Mouse (Mus musculus): Measurements from ENCODE around the gene Adgrb3.

Adgrb3 gene

GRCm38 (mm10) chr1:25228381-25229244 is 600.9 kb downstream of the Adgrb3 start:
- peak; percentile 30 for DNase-seq

GRCm38 (mm10) chr1:25227880-25228279 is 601.6 kb downstream of the Adgrb3 start:
- DNase-seq = no peak

- no peak for DNase-seq
These were observed 624.9 kb downstream of the Adgrb3 start for GRCm38 (mm10) chr1:25204636-25205035.

- no peak for DNase-seq
These were observed 630.1 kb downstream of the Adgrb3 start for GRCm38 (mm10) chr1:25199392-25199791.

- no peak for DNase-seq
These were observed 637.5 kb downstream of the Adgrb3 start for GRCm38 (mm10) chr1:25191986-25192385.

GRCm38 (mm10) chr1:25189261-25189660 is 640.2 kb downstream of the Adgrb3 start:
- DNase-seq = no peak

GRCm38 (mm10) chr1:25185909-25186308 is 643.6 kb downstream of the Adgrb3 start:
- DNase-seq = no peak

- DNase-seq = no peak
These were observed 647.6 kb downstream of the Adgrb3 start for GRCm38 (mm10) chr1:25181881-25182280.

- no peak for DNase-seq
These were observed 648.9 kb downstream of the Adgrb3 start for GRCm38 (mm10) chr1:25180615-25181014.

- no peak for DNase-seq
These were observed 649.5 kb downstream of the Adgrb3 start for GRCm38 (mm10) chr1:25179860-25180582.

DNA sequence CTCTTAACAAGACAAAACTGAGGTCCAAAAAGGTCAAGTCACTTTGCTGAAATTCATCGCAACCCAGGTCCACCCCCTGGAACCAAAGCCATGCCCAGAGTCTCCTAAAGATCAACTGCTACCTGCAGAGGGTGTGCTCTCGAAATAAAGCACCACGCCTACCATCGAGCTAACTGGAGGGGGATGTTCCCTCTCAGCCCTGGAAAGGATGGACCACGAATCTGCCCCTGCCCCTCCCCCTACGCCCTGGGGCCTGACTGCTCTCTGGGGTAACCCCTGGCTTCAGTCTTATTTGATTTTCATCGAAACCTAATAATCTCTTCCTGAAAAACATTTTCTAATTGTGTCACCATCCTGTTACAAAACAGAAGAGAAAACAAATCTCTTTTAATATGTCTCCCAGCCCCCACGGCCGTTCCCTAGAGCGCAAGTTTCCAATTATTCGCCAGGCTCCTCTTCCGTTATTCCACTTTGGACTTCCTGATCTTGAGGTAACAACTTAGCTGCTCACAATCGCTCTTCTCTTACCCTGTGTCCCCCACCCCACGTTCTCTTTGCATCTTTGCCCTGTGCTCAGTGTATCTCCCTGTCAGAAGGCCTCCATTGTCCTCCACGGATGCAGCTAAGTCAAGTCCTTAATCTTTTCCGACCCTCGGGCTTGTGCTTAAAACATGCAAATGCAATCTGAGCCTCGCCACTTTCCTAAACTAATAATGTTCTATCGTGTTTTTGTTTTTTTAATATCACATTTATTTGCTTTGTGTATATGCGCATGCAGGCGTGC is 651.0 kb downstream of the Adgrb3 start:
- no peak for DNase-seq

GRCm38 (mm10) chr1:25167120-25167519 is 662.4 kb downstream of the Adgrb3 start:
- no peak for DNase-seq

DNA sequence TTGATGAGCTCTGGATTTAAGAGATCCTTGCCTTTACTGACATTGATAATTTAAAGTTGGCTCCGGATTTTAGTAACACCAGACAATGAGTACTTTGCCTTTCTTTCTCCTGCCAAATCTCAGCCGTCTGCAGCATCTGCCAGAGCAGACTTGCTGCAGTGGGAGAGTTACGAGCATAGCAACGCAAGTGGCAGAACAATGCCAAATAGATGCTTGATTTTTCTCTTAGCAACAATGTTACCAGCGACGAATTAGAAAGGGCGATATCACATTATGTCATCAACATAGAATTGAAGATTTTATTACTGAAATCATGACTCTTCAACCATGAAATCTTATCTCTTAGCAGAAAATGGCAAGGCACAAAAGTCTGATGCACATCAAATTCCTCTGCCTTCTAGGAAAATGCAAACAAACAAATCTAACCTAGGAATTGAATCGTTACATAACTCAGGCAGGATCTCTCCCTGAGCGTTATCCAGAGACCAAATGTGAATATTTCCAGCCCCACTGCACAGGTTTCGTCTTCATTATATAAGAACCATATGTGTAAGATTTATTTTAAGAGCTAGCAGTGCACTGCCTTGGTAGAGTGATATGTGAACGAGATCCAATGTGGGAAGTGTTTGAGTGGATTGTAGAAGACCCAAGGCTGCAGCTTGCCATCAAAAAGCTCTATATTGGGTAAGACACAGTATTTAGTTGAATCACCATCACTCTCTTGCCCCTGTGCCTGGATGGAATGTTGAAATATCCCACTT is 663.3 kb downstream of the Adgrb3 start:
- DNase-seq = no peak

GRCm38 (mm10) chr1:25163561-25163960 is 665.9 kb downstream of the Adgrb3 start:
- no peak for DNase-seq

DNA sequence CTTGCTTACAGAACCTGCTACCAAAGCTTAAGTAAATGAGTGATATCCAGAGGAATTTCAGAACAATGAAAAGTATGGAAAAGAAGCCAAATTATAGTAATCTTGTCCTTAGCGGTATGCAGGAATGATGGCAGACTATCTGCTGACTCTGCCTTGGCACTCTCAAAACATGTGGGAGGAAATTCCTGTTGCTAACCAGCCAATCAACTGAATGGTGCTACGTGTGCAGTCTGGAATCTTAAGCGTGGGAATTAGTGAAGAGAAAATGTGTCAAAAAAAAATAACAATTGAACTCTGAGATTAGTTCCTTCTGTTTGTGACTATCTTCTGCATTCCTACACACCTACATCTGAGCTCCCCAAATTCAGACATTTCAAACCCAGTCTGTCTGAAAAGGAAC is 683.3 kb downstream of the Adgrb3 start:
- DNase-seq = no peak

DNA sequence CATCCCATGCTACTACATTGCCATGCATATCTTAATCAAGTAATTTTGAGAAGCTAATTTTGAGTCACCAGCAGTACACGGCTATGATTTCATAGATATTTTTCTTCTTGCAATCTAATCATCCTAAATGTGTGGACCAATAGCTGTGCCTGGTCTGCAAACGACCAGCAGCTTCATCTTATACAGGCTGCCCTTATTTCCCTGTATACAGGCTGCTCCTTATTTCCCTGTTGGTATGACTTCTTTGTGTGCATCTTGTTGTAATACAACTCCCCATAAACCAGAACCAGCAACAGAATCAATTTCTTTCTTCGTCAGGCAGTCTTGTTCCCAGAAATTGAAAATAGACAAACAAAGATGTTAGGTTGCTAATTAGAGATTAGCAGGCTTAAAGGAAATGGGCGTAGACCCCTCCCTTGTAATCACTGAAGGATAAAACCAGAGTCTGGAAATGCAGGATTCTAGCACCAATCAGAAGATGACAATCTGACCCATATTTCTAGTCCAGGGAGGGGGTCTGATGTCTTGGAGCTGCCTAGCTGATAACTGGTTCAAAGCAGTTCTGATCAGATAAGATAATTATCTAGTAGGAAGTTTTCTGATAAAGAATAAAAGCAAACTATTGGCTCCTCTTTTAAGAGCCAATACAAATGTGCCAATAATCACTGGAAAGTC is 697.2 kb downstream of the Adgrb3 start:
- no peak for DNase-seq

DNA sequence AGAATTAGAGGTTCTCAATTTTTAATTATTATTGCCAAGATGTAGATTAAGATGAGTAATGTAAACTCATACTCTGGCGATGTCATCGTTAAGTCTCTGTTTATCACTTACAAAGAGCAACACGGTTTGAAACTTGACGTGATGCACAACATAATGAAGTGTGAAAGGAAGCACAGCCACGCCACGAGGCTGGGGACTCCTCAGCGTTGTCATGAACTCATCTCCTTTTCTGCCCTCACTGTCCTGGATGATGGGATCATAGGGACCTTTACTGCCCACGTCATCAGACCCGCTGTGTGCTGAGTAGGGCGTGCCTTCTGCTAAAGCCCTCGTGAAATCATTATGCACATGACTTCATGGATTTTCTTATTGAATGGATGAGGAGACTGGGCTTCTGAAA is 714.0 kb downstream of the Adgrb3 start:
- DNase-seq = no peak

DNA sequence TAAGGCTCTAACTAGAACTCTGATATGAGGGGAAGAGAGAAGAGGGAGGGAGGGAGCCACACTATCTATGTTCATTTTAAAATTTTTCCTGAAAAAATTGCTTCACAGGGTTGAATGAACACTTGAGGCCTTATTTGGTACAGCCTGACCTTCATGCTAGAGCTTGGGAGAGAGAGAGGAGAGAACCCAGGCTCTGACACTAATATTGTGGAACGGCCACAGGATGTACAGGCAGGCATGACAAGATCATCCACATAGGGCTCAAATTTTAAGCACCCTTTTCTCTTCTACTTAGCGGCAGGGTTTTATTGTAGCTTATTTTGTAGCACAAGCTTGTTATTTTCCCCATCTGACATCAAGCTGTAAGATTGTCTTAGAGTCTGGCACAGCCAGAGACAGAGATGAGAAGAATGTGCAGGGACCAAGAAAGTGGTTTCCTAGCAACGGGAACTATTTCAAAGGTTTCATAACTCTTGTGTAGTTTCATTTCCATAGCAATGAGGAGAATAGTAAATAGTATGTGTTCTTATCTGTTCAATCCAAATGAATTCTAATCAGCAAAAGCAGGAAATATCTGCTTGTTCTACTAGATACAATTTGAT is 721.9 kb downstream of the Adgrb3 start:
- DNase-seq = no peak

DNA sequence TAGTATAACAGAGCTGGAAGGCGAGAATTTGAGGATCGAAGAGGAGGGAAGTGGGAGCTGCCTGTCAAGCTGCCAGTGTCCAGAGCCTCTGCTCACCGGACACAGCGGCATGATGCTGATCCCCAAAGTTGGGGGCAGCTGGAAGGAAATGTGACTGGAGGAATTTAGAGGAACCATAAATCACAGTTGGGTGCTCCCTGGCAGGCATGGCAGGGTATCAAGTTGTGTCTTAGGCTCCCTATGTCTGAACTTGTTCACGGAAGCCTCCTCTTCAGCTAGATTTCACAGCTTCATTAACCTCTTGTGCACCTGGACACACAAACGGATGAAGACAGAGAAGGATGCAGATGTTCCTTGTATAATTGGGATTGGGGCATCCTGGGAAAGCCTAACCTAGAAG is 722.8 kb downstream of the Adgrb3 start:
- DNase-seq = no peak

DNA sequence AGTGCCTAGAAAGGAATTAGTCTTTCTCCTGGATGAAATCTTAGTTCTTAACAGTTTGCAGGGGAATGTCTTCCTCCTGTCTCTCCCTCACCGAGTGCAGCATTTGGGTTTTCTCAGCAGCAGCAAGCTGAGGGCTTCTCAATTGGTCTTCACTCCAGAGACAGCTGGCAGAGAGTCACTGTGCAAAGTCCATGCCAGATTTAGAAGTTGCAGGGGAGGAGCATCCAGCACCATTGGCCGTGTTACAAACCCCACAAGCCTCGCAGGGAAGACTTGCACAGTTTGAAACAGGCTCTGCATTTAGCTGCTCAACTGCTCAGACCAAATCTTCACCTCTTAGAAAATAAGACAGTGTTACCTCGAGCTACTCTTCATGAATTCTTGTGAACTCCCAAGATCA is 724.1 kb downstream of the Adgrb3 start:
- DNase-seq = peak; percentile 75

GRCm38 (mm10) chr1:25088010-25088719 is 741.3 kb downstream of the Adgrb3 start:
- no peak for DNase-seq

All from kidney, adult 11 months (tissue).